Mouse (Mus musculus) telencephalon, adult 2 months (tissue): Measurements from ENCODE around the gene Ptprk.

Experiments
- DNase-seq: peaks from one replicate; pipeline ENCODE4 v3.0.0-alpha.2; 2011; ENCODE audit warnings: low read depth, low spot score

The Ptprk gene

GRCm38 (mm10) chr10:28112826-28113589 lies 38.4 kb downstream of the Ptprk start:
- DNase-seq, result no peak

GRCm38 (mm10) chr10:28113879-28114278 lies 39.3 kb downstream of the Ptprk start:
- peak; percentile 80 for DNase-seq

- DNase-seq, result no peak
Observed at GRCm38 (mm10) chr10:28116982-28117381, 42.4 kb downstream of the Ptprk start.

GRCm38 (mm10) chr10:28118783-28119365 lies 44.3 kb downstream of the Ptprk start:
- DNase-seq, result no peak

GRCm38 (mm10) chr10:28123881-28124280 lies 49.3 kb downstream of the Ptprk start:
- no peak for DNase-seq

- peak; percentile 62 for DNase-seq
Observed at GRCm38 (mm10) chr10:28128011-28128410, 53.4 kb downstream of the Ptprk start.

GRCm38 (mm10) chr10:28128450-28128849 lies 53.8 kb downstream of the Ptprk start:
- DNase-seq, result no peak

- DNase-seq, result no peak
Observed at GRCm38 (mm10) chr10:28130422-28130821, 55.8 kb downstream of the Ptprk start.

GRCm38 (mm10) chr10:28133770-28134169 lies 59.1 kb downstream of the Ptprk start:
- no peak for DNase-seq

- no peak for DNase-seq
Observed at GRCm38 (mm10) chr10:28138399-28138798, 63.8 kb downstream of the Ptprk start.

GRCm38 (mm10) chr10:28144459-28144858 lies 69.8 kb downstream of the Ptprk start:
- no peak for DNase-seq

- no peak for DNase-seq
Observed at GRCm38 (mm10) chr10:28145326-28145725, 70.7 kb downstream of the Ptprk start.

GRCm38 (mm10) chr10:28155688-28156685 lies 81.4 kb downstream of the Ptprk start:
- DNase-seq, result no peak

- no peak for DNase-seq
Observed at GRCm38 (mm10) chr10:28159716-28160115, 85.1 kb downstream of the Ptprk start.

GRCm38 (mm10) chr10:28161306-28161705 lies 86.7 kb downstream of the Ptprk start:
- DNase-seq, result no peak

- peak; percentile 11 for DNase-seq
Observed at GRCm38 (mm10) chr10:28164250-28164649, 89.6 kb downstream of the Ptprk start.

- DNase-seq, result no peak
Observed at GRCm38 (mm10) chr10:28164746-28165145, 90.1 kb downstream of the Ptprk start.

- DNase-seq, result no peak
Observed at GRCm38 (mm10) chr10:28166610-28167009, 92.0 kb downstream of the Ptprk start.

GRCm38 (mm10) chr10:28167097-28167496 lies 92.5 kb downstream of the Ptprk start:
- DNase-seq, result no peak

GRCm38 (mm10) chr10:28171196-28171595 lies 96.6 kb downstream of the Ptprk start:
- DNase-seq, result no peak

GRCm38 (mm10) chr10:28178876-28179275 lies 104.3 kb downstream of the Ptprk start:
- DNase-seq, result peak; percentile 47

GRCm38 (mm10) chr10:28182081-28182480 lies 107.5 kb downstream of the Ptprk start:
- DNase-seq, result no peak
